Mouse (Mus musculus) right cerebral cortex, postnatal 4 days (tissue): ENCODE data around the gene Rbm33.
A peak's percentile ranks its signal among the peaks of the same experiment; 100 is the strongest.

Experiments used
- DNase-seq: peaks from one replicate; pipeline ENCODE4 v3.0.0-alpha.2; 2022

Gene Rbm33

GRCm38 (mm10) chr5:28414076-28414475 is 97.2 kb downstream of the Rbm33 start:
- DNase-seq = no peak

GRCm38 (mm10) chr5:28416029-28416428 is 99.1 kb downstream of the Rbm33 start:
- no peak for DNase-seq

GRCm38 (mm10) chr5:28418734-28419133 is 101.8 kb downstream of the Rbm33 start:
- DNase-seq = no peak

- DNase-seq = no peak
These were observed 102.8 kb downstream of the Rbm33 start for GRCm38 (mm10) chr5:28419640-28420265.

- DNase-seq = no peak
These were observed 106.9 kb downstream of the Rbm33 start for GRCm38 (mm10) chr5:28423781-28424180.

- no peak for DNase-seq
These were observed 109.0 kb downstream of the Rbm33 start for GRCm38 (mm10) chr5:28425926-28426325.

GRCm38 (mm10) chr5:28450126-28450890 is 133.4 kb downstream of the Rbm33 start:
- no peak for DNase-seq

- peak; percentile 95 for DNase-seq
These were observed 134.2 kb downstream of the Rbm33 start for GRCm38 (mm10) chr5:28451053-28451638.

- no peak for DNase-seq
These were observed 136.2 kb downstream of the Rbm33 start for GRCm38 (mm10) chr5:28453086-28453485.

GRCm38 (mm10) chr5:28453523-28453922 is 136.6 kb downstream of the Rbm33 start:
- no peak for DNase-seq

GRCm38 (mm10) chr5:28454546-28454945 is 137.6 kb downstream of the Rbm33 start:
- DNase-seq = no peak

GRCm38 (mm10) chr5:28455721-28456120 is 138.8 kb downstream of the Rbm33 start:
- no peak for DNase-seq

- no peak for DNase-seq
These were observed 139.4 kb downstream of the Rbm33 start for GRCm38 (mm10) chr5:28456366-28456765.

- DNase-seq = peak; percentile 42
These were observed 141.2 kb downstream of the Rbm33 start for GRCm38 (mm10) chr5:28457921-28458641.

GRCm38 (mm10) chr5:28458821-28459240 is 141.9 kb downstream of the Rbm33 start:
- DNase-seq = no peak

GRCm38 (mm10) chr5:28459456-28460225 is 142.7 kb downstream of the Rbm33 start:
- no peak for DNase-seq

GRCm38 (mm10) chr5:28460556-28461350 is 143.8 kb downstream of the Rbm33 start:
- no peak for DNase-seq

- DNase-seq = no peak
These were observed 144.5 kb downstream of the Rbm33 start for GRCm38 (mm10) chr5:28461376-28461775.

GRCm38 (mm10) chr5:28462741-28463590 is 146.0 kb downstream of the Rbm33 start:
- no peak for DNase-seq

GRCm38 (mm10) chr5:28463656-28464055 is 146.7 kb downstream of the Rbm33 start:
- DNase-seq = no peak
